Mouse (Mus musculus) liver, embryonic 14.5 days (tissue): Measurements from ENCODE around the gene Clcnkb. TPM values are rescaled to one million over a fixed set of nuclear protein-coding genes. Genes with fewer than 3 reads are reported as not detected.

Experiments used
- ATAC-seq: fragments of 200-750 bp; cut with Nextera tagmentation; 2 replicates; pipeline ENCODE4 v1.8.0; 2017; ENCODE audit warnings: moderate number of reproducible peaks, mild to moderate bottlenecking, moderate library complexity; ENCODE audit not compliant: insufficient read depth
- DNase-seq, 3 experiments: peaks; one replicate each; pipeline ENCODE4 v3.0.0-alpha.2; 2012 to 2013; ENCODE audit warnings: low read depth in 3 of 3, low spot score in 3 of 3
- H3K27ac ChIP-seq: fragments of 300-500 bp; sonication (generic); 2 replicates; pipeline ENCODE4 v1.5.1; 2014; ENCODE audit warnings: moderate library complexity, mild to moderate bottlenecking, control low read depth, inconsistent platforms
- H3K27me3 ChIP-seq: fragments of 300-500 bp; sonication (generic); 2 replicates; pipeline ENCODE4 v1.6.1; 2014; ENCODE audit warnings: mild to moderate bottlenecking, low read length, moderate library complexity; ENCODE audit not compliant: control insufficient read depth, insufficient read depth
- H3K36me3 ChIP-seq: fragments of 300-500 bp; sonication (generic); replicated peaks from 2 replicates; pipeline ENCODE4 v1.6.1; 2014; ENCODE audit warnings: low read depth; ENCODE audit not compliant: control insufficient read depth, insufficient read depth
- H3K4me1 ChIP-seq, 2 experiments: fragments of 200-500 bp in 1 of 2; fragments of 300-500 bp in 1 of 2; sonication (generic) in 1 of 2; replicated peaks; 2 replicates each; pipeline ENCODE4 v1.6.1; 2012 to 2014; ENCODE audit warnings: antibody characterized with exemption in 1 of 2, inconsistent platforms in 1 of 2, low read length in 1 of 2; ENCODE audit not compliant: control insufficient read depth in 2 of 2, insufficient read depth in 2 of 2
- H3K4me2 ChIP-seq: fragments of 300-500 bp; sonication (generic); 2 replicates; pipeline ENCODE4 v1.6.1; 2014; ENCODE audit warnings: low read depth, mild to moderate bottlenecking, control low read depth, moderate library complexity
- H3K4me3 ChIP-seq, 2 experiments: fragments of 200-500 bp in 1 of 2; fragments of 300-500 bp in 1 of 2; sonication (generic) in 1 of 2; 2 replicates each; pipeline ENCODE4 v1.5.1; 2012 to 2014; ENCODE audit warnings: low read depth in 2 of 2, low read length in 2 of 2, mild to moderate bottlenecking in 2 of 2, control low read depth in 1 of 2, inconsistent platforms in 1 of 2, moderate library complexity in 1 of 2; ENCODE audit not compliant: insufficient read depth in 1 of 2
- H3K9ac ChIP-seq: fragments of 300-500 bp; sonication (generic); replicated peaks from 2 replicates; pipeline ENCODE4 v1.6.1; 2014; ENCODE audit warnings: mild to moderate bottlenecking, control low read depth, moderate library complexity
- H3K9me3 ChIP-seq: fragments of 300-500 bp; sonication (generic); 2 replicates; pipeline ENCODE4 v1.6.1; 2016; ENCODE audit warnings: low read length, mixed read lengths; ENCODE audit not compliant: control insufficient read depth
- CTCF ChIP-seq: IDR thresholded peaks from 2 replicates; pipeline ENCODE4 v1.5.1; 2016; ENCODE audit warnings: antibody characterized with exemption, low read depth, control low read depth
- EP300 ChIP-seq: IDR thresholded peaks from 2 replicates; pipeline ENCODE4 v1.6.1; 2016; ENCODE audit warnings: antibody characterized with exemption, low read depth
- WGBS: fragments of 180-500 bp; shearing (Covaris S2); extraction: QIAGEN DNeasy Blood & Tissue Kit; methylation state at CpG from one replicate; pipeline ENCODE4 v1.1.7; 2014; ENCODE audit not compliant: insufficient replicate concordance; 5-methylcytosine and 5-hydroxymethylcytosine counted together
- polyA plus RNA-seq, 2 experiments: library from polyadenylated mRNA; depleted of rRNA in 1 of 2; stranded (reverse) in 1 of 2; unstranded in 1 of 2; fragments of >200 nt; fragmentation: Nextera tagmentation in 1 of 2; extraction: Ambion mirVana in 1 of 2; gene quantifications; 2 replicates each; pipeline versions ENCODE4 v1.2.1 to v1.2.3; 2012 to 2014

Clcnkb gene
- polyA plus RNA-seq, 2 experiments, result not detected

GRCm38 (mm10) chr4:141397861-141398260 is 18.0 kb downstream of the Clcnkb start:
- H3K4me2 ChIP-seq, result no peak overlapping the region
- ATAC-seq, result no peak
- WGBS, result 63% methylated on average over 12 of the region's 12 CpGs

DNA sequence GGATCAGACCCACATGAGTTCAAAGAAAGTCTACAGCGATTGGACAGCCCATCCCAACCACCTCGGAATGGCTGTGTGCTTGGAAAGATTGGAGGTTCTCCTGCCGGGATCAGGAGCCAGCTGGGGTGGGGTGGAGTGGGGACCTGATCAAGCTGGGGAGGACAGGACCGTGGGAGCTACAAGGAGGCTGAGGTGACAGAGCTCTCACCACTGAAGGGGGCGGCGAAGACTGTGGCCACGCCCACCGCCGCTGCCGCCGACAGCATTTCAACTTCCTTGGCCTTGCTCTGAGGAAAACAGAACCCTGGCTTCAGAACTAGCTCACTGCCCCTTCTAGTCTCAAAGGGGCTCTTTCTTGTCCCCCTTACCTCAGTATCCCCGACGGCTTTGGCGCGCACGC is 21.1 kb downstream of the Clcnkb start:
- 21% methylated on average over 16 of the region's 16 CpGs for WGBS
- Histone ChIP-seq H3K4me2 (no peak overlapping the region), H3K4me3 (no peak overlapping the region), H3K4me1 (no peaks in the 10 kb centered on the region), H3K36me3 (no peaks in the 10 kb centered on the region), H3K27ac (no peak overlapping the region), H3K9ac (no peak overlapping the region), H3K27me3 (no peaks in the 10 kb centered on the region; the same call in 1 of the 2 replicates), H3K9me3 (no peaks in the 10 kb centered on the region)
- TF ChIP-seq CTCF (no peak), EP300 (no peak)
- DNase-seq (no peak), ATAC-seq (no peak)

More at GRCm38 (mm10) chr4:141397861-141398260, 18.0 kb downstream of the Clcnkb start:
- TF ChIP-seq EP300 (no peak), CTCF (no peak)
- no peaks in the 10 kb centered on the region for H3K4me1 ChIP-seq
- no peak overlapping the region for H3K27ac ChIP-seq
- no peaks in the 10 kb centered on the region for H3K27me3 ChIP-seq
- H3K36me3 ChIP-seq, result no peaks in the 10 kb centered on the region
- H3K9me3 ChIP-seq, result no peaks in the 10 kb centered on the region
- no peak overlapping the region for H3K9ac ChIP-seq
- H3K4me3 ChIP-seq, result no peak overlapping the region
- no peak for DNase-seq

DNA sequence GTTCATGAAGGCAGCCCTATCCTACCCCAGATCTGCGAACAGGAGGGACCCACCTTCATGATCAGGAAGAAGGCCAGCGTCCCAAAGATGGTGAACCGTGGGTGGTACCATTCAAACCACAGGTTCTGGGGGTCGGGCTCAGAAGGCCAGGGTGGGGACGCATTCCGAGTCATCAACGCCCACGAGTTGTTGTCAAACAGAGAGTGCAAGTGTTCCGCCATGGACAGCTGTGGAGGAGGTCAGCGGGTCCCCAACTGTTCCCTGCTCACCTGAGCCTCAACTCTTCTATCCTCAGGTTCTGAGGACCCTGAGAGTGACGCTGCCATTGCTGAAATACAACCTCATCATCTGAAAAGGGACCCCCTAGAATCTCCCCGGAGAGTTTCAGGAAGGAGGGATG is 24.5 kb downstream of the Clcnkb start:
- Histone ChIP-seq H3K27me3 (no peaks in the 10 kb centered on the region; the same call in 1 of the 2 replicates), H3K4me3 (no peak overlapping the region), H3K4me2 (no peak overlapping the region), H3K36me3 (no peaks in the 10 kb centered on the region), H3K4me1 (no peaks in the 10 kb centered on the region), H3K9ac (no peak overlapping the region), H3K9me3 (no peaks in the 10 kb centered on the region), H3K27ac (no peak overlapping the region)
- TF ChIP-seq EP300 (no peak), CTCF (no peak)
- DNase-seq (no peak), ATAC-seq (no peak)
- 57% methylated on average over 12 of the region's 12 CpGs for WGBS

DNA sequence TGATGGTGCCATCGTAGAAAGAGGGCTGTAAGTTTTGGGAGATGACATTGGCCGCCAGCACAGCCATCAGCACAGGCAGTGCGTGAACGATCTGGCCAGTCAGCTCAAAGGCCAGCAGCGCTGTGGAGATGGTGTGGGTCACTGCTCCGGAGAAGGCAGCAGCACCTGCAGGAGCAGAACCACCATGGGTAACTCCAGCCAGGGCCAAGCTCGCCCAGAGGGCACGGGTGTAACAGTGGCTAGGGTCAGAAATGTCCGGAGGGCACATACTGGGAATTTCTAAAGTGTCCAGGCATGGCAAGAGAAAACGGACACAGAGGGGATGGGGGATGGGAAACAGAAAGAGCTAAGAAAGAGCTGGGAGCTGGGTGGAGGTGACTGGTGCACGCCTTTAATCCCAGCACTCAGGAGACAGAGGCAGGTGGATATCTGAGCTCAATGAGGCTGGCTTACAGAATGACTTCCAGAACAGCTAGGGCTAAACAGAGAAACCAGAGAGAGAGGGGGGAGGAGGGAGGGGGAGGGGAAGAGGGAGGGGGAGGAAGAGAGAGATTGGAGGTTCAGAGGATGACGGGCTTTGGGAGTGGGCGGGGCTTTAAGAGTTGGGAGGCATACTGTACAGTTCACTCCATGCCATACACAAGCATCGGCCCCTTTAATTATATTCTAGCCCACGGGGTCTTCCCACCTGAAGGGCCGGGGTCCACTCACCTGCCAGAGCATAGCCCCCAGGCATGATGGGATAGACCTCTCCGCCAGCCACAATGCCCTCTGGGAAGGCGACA is 26.3 kb downstream of the Clcnkb start:
- Histone ChIP-seq H3K4me1 (no peaks in the 10 kb centered on the region), H3K9ac (no peak overlapping the region), H3K36me3 (no peaks in the 10 kb centered on the region), H3K4me3 (no peak overlapping the region), H3K9me3 (no peaks in the 10 kb centered on the region), H3K4me2 (no peak overlapping the region), H3K27me3 (peaks cover 2% of the 10 kb centered on the region), H3K27ac (no peak overlapping the region)
- DNase-seq (no peak), ATAC-seq (no peak)
- no peak for TF ChIP-seq EP300
- no peak for TF ChIP-seq CTCF
- 56% methylated on average over 18 of the region's 18 CpGs for WGBS

DNA sequence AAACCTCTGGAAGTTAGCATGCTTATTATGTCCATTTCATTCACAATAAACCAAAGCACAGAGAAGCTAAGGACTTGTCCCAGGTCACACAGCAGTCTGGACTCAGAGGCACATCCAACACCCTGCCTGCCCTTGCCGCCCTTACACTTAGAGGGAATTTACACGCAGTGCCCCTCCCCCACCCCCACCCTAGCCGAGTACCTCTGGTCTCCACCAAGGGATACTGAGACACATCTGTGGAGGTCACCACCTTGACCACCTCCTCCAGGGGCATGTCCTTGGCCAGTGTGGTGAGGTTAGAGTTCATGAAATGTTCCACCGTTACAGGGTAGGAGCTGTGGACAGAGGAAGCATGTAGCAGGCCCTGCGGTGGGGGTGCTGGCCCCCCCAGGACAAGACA is 27.9 kb downstream of the Clcnkb start:
- ATAC-seq (no peak), DNase-seq (no peak)
- H3K4me1 ChIP-seq, result no peaks in the 10 kb centered on the region
- no peak for TF ChIP-seq EP300
- no peak for TF ChIP-seq CTCF
- H3K27ac ChIP-seq, result no peak overlapping the region
- H3K36me3 ChIP-seq, result no peaks in the 10 kb centered on the region
- H3K4me3 ChIP-seq, result no peak overlapping the region
- H3K27me3 ChIP-seq, result peaks cover 16% of the 10 kb centered on the region
- no peak overlapping the region for H3K9ac ChIP-seq
- H3K4me2 ChIP-seq, result no peak overlapping the region
- H3K9me3 ChIP-seq, result no peaks in the 10 kb centered on the region
- 51% methylated on average over 5 of the region's 5 CpGs for WGBS
